Mouse (Mus musculus) CH12.LX (cell line): ENCODE measurements at regions not wholly inside any gene's neighbourhood (a gene's known extent, or its start where the extent isn't known, plus 50 kb on each side); places are given as distances from the start of the nearest gene placed in this dataset.

Source experiments
- DNase-seq: peaks from one replicate; pipeline ENCODE4 v3.0.0-alpha.2; 2013; ENCODE audit errors: extremely low read depth
- H3K27ac ChIP-seq: 2 replicates; pipeline ENCODE4 v1.5.1; 2012; ENCODE audit warnings: low read depth, mild to moderate bottlenecking, control low read depth, moderate library complexity; ENCODE audit not compliant: insufficient read depth
- H3K27me3 ChIP-seq: replicated peaks from 2 replicates; pipeline ENCODE3; 2012; ENCODE audit warnings: inconsistent platforms
- H3K36me3 ChIP-seq, 2 experiments: replicated peaks in 1 of 2; 2 replicates each; pipeline versions ENCODE3 to v1.6.1; 2012; ENCODE audit warnings: inconsistent platforms in 1 of 2, low read length in 1 of 2, mild to moderate bottlenecking in 1 of 2, mixed read lengths in 1 of 2, moderate library complexity in 1 of 2; ENCODE audit not compliant: control insufficient read depth in 1 of 2, insufficient read depth in 1 of 2
- H3K4me1 ChIP-seq, 2 experiments: 2 replicates each; pipeline ENCODE4 v1.6.1; 2012; ENCODE audit warnings: inconsistent platforms in 1 of 2, moderate library complexity in 1 of 2; ENCODE audit not compliant: insufficient read depth in 2 of 2, control insufficient read depth in 1 of 2
- H3K4me2 ChIP-seq: 2 replicates; pipeline ENCODE4 v1.6.1; 2012; ENCODE audit warnings: low read depth, mild to moderate bottlenecking, control low read depth; ENCODE audit not compliant: poor library complexity, insufficient read depth, severe bottlenecking
- H3K4me3 ChIP-seq, 3 experiments: fragments of 150-350 bp in 1 of 3; sonication (generic) in 1 of 3; replicated peaks in 1 of 3; 2 replicates each; pipeline versions ENCODE3 to v1.5.1; 2011 to 2012; ENCODE audit warnings: low read depth in 2 of 3, low read length in 2 of 3, mild to moderate bottlenecking in 2 of 3, moderate library complexity in 2 of 3, control low read depth in 1 of 3, improper control_type of control experiment in 1 of 3, inconsistent platforms in 1 of 3, mixed read lengths in 1 of 3; ENCODE audit not compliant: poor library complexity in 1 of 3
- H3K79me2 ChIP-seq: replicated peaks from 2 replicates; pipeline ENCODE4 v1.6.1; 2012; ENCODE audit warnings: mild to moderate bottlenecking, moderate library complexity; ENCODE audit not compliant: control insufficient read depth, poor library complexity, insufficient read depth, severe bottlenecking; ENCODE audit errors: extremely low read depth
- H3K9ac ChIP-seq: 2 replicates; pipeline ENCODE4 v1.6.1; 2012; ENCODE audit warnings: low read depth, mild to moderate bottlenecking, control low read depth, moderate library complexity; ENCODE audit not compliant: insufficient read depth
- H3K9me3 ChIP-seq: replicated peaks from 2 replicates; pipeline ENCODE3; 2012; ENCODE audit warnings: low read length, inconsistent platforms, mixed read lengths
- BHLHE40 ChIP-seq: IDR thresholded peaks from 2 replicates; pipeline ENCODE4 v1.6.1; 2011; ENCODE audit warnings: mild to moderate bottlenecking, low read depth, low read length, improper control_type of control experiment
- HCFC1 ChIP-seq: IDR thresholded peaks from 2 replicates; pipeline ENCODE4 v1.6.1; 2012; ENCODE audit warnings: low read depth, mild to moderate bottlenecking, inconsistent platforms, low read length, improper control_type of control experiment
- POLR2A ChIP-seq: IDR thresholded peaks from 2 replicates; pipeline ENCODE4 v1.6.1; 2011; ENCODE audit warnings: low read depth, mild to moderate bottlenecking, improper control_type of control experiment, low read length
- POLR2AphosphoS2 ChIP-seq: IDR thresholded peaks from 2 replicates; pipeline ENCODE4 v1.6.1; 2011; ENCODE audit warnings: low read depth, low read length, improper control_type of control experiment
- TBP ChIP-seq: conservative IDR thresholded peaks from 2 replicates; pipeline ENCODE4 v1.6.1; 2011; ENCODE audit warnings: low read depth, low read length, improper control_type of control experiment
- USF1 ChIP-seq: IDR thresholded peaks from 2 replicates; pipeline ENCODE4 v1.6.1; 2014; ENCODE audit warnings: low read depth, mild to moderate bottlenecking, inconsistent platforms, low read length, improper control_type of control experiment
- USF2 ChIP-seq: conservative IDR thresholded peaks from 2 replicates; pipeline ENCODE4 v1.6.1; 2011; ENCODE audit warnings: low read depth, low read length, improper control_type of control experiment
- dilution Hi-C: fragments of 300-500 bp; cut with MboI; formaldehyde crosslinking; loops from 2 replicates; pipeline ENCODE4 v1.14.3; 2020; ENCODE audit warnings: low sequenced_read_pairs; ENCODE audit not compliant: extremely low pct_unique_long_range_greater_than_20kb, extremely low pct_ligation_motif_present
- in situ Hi-C: fragments of 300-500 bp; cut with MboI; formaldehyde crosslinking; loops from 3 replicates; pipeline ENCODE4 v1.14.3; 2019; ENCODE audit warnings: low sequenced_read_pairs, low pct_ligation_motif_present, low pct_unique_long_range_greater_than_20kb, mixed read lengths

- no peaks in the 10 kb centered on the region for H3K4me1 ChIP-seq
- no peaks in the 10 kb centered on the region for H3K36me3 ChIP-seq
- no peaks in the 10 kb centered on the region for H3K27me3 ChIP-seq
- no peak for DNase-seq
- dilution Hi-C loops (no loop called here), in situ Hi-C loops (no loop called here)
- no peak overlapping the region for H3K27ac ChIP-seq
- H3K79me2 ChIP-seq: no peaks in the 10 kb centered on the region
- H3K4me2 ChIP-seq: no peak overlapping the region
- H3K9me3 ChIP-seq: peaks cover 79% of the 10 kb centered on the region
- TF ChIP-seq HCFC1: no peak
- no peak overlapping the region for H3K9ac ChIP-seq
- no peak overlapping the region for H3K4me3 ChIP-seq
Observed at GRCm38 (mm10) chr16:29096791-29097190, 112.7 kb upstream of the Hrasls start.

GRCm38 (mm10) chr16:29065961-29066360 is 136.5 kb upstream of the Mb21d2 start:
- in situ Hi-C loops (no loop called here), dilution Hi-C loops (no loop called here)
- Histone ChIP-seq H3K4me1 (no peaks in the 10 kb centered on the region), H3K27me3 (no peaks in the 10 kb centered on the region), H3K79me2 (no peaks in the 10 kb centered on the region), H3K36me3 (no peaks in the 10 kb centered on the region), H3K4me2 (no peak overlapping the region), H3K4me3 (no peak overlapping the region), H3K9ac (no peak overlapping the region), H3K27ac (no peak overlapping the region), H3K9me3 (peaks cover 76% of the 10 kb centered on the region)
- TF ChIP-seq HCFC1 (no peak), USF2 (no peak), BHLHE40 (no peak)
- DNase-seq: no peak

GRCm38 (mm10) chr16:29065097-29065785 is 135.8 kb upstream of the Mb21d2 start:
- Histone ChIP-seq H3K4me2 (no peak overlapping the region), H3K27me3 (no peaks in the 10 kb centered on the region), H3K9ac (no peak overlapping the region), H3K4me1 (no peaks in the 10 kb centered on the region), H3K9me3 (peaks cover 80% of the 10 kb centered on the region), H3K4me3 (no peak overlapping the region), H3K79me2 (no peaks in the 10 kb centered on the region), H3K36me3 (no peaks in the 10 kb centered on the region), H3K27ac (no peak overlapping the region)
- no peak for DNase-seq
- in situ Hi-C loops: no loop called here
- TF ChIP-seq TBP (no peak), POLR2AphosphoS2 (no peak), POLR2A (no peak), USF1 (no peak)
- TF ChIP-seq, all 38 proteins: peak for 0
- dilution Hi-C loops: no loop called here
